Mouse (Mus musculus) lung, postnatal 14 days (tissue): Measurements from ENCODE around the gene Gse1.

ENCODE experiments used
- DNase-seq: peaks from one replicate; pipeline ENCODE4 v3.0.0; 2021

The Gse1 gene

DNA sequence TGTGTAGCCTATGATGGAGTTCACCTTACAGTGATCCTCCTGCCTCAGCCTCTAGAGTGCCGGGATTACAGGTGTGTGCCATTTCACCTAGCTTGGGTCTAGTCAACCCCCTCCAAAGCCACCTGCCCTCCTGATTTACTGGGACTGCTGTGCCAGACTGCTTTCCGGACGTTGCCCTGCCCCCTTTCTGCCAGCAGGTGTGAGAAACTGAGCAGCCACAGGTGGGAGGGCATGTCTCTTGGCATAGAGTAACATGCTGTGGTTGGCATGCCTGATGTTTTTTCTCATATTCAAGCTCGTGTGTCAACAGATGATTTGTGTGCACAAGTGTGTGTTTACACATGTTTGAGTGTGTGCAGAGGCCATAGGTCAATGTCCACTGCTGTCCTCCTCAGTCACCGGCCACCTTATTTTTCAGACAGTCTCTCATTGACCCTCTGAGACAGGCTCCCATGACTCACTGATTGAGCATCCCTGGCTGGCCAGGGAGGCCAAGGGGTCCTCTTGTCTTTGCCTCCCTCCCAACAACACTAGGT, 15.7 kb downstream of the Gse1 start:
- no peak for DNase-seq

DNA sequence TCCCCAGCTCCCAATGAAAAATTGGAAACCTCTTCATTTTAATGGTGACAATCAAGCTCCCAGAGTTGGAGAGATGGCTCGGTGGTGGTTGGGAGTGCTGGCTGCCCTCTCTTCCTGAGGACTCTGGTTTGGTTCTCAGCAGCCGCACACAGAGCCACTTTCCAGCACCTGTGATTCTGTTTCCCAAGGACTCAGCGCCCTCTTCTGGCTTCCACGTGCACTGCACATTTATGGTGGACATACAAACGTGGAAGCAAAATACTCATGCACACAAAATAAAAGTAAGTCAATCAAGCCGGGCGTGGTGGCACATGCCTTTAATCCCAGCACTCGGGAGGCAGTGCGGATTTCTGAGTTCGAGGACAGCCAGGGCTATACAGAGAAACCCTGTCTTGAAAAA, 16.3 kb downstream of the Gse1 start:
- DNase-seq, result no peak

DNA sequence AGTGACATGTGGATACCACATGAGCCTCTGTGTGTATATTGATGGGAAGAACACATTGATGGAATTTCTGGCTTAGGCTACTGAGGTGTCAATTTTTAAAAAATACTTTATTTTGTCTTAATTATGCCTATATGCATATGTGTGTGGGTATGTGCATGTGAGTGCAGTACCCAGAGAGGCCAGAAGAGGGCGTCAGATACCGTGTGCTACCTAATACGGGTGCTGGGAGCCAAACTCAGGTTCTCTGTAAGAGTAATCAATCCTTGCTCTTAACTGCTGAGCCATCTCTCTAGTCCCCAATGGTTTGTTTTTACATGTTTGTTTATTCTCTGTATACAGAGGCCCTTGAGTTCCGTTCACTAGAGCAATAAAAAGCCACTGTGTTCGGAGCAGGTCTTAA, 19.4 kb downstream of the Gse1 start:
- no peak for DNase-seq

DNA sequence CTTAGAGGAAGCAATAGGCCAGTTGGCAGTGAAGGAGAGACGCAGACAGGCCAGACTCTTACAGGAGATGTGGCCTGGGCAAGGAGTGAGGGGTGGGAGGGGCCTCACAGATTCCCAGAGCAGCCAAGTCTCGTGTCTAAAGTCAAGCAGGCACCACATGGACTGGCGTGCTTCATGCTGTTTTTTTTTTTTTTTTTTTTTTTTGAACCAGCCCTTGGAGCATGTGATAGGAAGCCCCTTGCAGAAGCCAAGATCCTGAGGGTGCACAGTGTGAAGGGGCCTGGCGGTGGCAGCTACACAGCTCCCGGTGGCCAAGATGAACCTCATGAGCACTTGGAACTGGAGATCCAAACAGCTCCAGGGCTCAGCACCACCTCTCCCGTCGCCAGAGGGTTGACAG, 19.8 kb downstream of the Gse1 start:
- no peak for DNase-seq

DNA sequence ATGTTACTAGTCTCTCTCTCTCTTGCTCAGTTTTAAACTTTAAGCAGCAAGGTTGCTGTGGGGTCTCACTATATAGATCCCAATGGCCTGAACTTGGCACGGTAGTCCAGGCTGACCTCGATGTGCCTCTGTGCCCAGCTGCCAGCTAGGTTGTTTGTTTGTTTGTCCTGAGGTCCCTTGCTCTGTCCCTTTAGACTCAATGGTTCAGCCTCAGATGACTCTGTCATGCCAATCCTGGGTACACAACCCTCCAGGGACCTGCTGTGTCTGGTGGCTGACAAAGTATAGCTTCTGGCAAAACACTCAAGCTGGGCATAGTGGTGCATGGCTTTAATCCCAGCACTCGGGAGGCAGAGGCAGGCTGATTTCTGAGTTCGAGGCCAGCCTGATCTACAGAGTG, 20.2 kb downstream of the Gse1 start:
- DNase-seq, result no peak

DNA sequence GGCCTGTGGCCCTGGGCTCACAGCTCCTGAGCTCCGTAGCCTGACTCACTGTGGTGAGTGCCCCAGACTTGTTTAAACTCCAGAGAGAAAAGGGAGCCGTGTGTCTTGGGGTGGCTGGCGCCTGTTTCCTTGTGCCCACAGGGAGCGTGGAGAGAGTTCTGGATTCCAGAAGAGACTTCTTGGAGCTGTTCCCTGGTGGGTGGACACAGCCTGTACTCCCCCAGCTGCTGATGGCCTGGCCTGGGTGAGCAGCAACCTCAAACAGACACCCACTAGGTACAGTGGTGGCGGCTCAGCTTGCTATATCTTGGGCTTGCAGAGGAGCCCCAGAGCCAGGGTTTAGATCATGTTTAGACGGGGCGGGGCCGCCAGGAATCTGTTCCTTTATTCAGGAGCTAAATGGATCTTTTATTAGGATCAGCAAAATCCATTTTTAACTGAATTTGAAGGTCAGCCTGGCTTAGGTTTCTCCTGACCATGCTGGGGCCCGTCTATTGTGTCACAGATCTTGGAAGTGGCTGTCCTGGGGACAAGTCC, 21.6 kb downstream of the Gse1 start:
- DNase-seq, result no peak

DNA sequence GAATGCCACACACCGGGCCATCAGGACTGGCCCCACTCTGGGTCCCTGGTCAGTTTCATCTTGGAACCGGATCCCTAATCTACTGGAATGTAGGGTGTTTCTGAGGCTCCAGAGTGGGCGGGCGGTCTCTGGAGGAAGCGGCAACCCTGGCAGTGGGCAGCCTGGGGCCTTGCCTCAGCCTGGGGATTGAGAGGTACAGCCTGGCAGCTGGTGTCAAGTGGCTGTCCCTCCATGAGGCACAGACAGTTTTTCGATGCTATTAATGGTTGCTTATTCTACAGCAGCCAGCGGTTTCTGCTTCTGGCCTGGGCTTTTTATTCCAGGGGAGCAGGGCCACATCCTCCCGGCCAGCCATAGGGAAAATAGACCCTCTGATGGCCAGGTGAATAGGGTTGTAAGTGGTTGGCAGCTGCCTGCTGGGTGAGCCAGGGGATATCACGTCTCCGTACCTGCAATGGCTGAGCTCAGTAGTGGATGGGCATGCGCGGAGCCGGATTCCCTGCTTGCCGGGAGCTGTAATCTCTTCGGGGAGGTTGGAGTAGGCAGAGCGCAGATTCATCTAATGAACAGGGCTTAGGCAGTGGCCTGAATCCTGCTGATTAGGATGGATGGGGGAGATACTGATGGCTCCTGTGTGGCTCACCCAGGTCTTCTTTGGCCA, 22.6 kb downstream of the Gse1 start:
- no peak for DNase-seq

DNA sequence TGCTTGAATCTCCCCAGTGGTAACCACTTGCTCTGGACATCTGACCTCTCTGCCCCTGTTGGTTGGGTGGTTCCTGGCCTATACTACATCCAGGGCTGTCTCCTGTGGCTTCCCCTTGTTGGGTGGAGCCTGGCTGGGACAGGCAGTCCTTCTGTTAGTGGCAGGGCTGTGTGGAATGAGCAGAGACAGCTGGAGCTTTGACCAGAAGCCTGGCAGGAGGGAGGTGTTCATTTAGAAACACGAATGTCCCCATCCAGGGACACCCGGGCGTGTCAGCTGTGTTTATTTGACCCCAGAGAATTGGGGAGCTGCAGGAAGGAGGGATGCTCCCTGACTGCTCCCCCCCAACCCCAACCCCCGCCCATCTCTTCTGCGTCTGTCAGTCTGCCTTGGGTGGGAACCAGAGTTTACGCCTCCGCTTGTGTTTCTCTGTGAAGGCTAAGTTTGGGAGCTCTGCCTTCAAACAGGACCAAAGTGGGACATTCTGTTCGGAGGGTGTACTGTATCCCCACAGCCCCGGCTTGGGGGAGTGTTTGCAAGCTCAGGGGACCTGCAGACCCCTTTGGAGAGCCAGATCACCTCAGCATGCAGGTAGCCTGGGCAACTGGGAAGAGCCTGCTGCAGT, 23.3 kb downstream of the Gse1 start:
- DNase-seq, result peak; percentile 74

DNA sequence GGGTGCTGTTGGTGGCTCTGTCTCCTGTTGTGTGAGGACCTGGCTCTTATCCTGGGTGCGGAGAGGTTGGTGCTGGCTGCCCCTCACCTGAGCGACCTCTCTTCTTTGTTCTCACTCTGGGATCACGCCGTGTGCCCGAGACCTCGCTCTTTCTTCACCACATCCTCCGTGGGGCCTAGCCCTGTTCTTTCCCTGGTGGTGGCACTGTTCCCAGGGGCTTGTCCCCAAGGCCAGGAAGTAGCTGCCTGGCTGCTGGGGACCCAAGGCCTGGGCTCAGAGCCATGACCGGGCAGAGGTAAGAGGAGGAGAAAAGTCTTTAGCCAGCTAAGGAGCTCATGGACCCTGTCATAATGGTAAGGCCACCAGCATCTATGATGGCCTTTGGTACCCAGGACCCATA, 25.4 kb downstream of the Gse1 start:
- no peak for DNase-seq

DNA sequence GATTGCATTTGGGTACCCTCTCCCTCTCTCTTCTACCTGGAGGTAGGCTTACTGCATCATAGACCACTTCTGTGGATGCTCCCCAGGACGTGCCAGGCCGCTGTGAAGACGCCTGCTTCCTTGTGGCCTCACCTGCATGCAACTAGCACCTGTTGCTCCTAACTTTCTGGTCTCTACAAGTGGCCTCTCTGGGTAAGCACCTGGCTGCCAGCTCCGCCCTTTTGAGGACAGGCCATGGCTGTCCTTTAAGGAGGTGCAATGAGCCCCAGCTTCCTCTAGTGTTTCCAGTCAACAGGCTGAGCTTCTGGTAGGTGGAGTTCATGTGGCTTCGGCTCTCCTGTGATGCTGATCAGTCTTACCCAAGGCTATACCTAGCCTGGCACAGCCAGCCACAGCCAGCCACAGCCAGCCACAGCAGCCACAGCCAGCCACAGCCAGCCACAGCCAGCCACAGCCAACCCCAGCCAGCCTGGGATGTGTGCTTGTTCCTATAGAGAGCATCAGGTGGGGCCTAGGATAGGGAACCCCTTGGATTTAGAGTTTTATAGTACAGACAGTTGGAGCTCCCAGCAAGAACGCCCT, 27.2 kb downstream of the Gse1 start:
- DNase-seq, result no peak

DNA sequence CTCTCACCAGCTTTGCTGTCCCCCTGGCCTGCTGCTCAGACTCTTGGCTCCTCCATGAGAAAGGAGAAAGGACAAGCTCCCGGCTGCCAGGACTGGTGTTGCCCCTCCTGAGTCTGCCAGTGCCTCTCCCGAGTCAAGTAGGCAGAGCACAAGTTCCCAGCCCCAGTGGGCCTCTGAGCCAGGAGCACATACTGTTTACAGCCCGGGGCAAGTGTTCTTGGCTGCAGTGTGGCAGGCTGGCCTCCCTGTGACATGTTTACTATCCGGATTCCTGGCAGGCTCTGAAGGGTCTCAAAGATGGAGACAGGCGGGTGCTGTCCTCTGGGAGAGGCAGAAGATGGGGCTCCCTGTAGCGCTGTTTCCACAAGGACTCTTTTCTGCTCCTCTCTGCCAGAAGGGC, 28.7 kb downstream of the Gse1 start:
- peak; percentile 65 for DNase-seq

DNA sequence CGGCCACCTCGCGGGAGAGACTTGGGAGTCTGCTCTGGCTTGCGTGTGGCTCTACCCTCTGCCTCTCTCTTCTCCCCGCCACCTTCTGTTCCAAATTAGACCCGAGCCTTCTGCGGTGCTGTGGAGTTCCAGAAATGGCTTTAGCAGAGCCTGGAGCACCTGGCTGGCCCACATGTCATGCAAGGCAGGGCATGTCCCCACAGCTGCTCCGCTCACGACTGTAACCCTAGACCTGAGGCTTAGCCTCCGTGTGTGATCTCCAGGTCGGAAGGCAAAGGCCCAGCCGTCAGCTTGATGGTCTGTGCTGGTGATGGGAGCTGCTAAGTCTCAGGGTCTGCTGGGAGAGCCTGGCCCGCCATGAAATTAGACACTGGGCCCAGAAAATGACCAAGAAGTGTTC, 30.9 kb downstream of the Gse1 start:
- DNase-seq, result no peak

DNA sequence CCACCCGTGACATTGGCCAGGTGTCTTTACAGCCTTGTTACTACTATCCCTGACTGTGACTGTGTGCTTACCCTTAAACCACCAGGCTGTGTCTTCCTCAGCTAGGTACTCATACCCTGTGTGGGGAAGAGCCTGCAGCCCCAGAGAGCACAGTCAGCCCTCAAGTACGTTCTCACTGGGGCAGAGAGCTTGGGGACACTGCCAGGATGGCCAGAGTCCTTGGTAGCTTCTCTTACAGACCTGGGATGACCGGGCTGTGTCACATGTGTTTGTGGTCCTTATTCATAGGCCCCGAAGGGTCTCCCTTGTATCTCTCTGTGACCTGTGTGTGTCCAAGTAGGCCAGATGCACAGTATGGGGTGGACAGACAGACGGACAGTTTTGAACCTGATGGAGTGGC, 32.4 kb downstream of the Gse1 start:
- DNase-seq, result no peak

DNA sequence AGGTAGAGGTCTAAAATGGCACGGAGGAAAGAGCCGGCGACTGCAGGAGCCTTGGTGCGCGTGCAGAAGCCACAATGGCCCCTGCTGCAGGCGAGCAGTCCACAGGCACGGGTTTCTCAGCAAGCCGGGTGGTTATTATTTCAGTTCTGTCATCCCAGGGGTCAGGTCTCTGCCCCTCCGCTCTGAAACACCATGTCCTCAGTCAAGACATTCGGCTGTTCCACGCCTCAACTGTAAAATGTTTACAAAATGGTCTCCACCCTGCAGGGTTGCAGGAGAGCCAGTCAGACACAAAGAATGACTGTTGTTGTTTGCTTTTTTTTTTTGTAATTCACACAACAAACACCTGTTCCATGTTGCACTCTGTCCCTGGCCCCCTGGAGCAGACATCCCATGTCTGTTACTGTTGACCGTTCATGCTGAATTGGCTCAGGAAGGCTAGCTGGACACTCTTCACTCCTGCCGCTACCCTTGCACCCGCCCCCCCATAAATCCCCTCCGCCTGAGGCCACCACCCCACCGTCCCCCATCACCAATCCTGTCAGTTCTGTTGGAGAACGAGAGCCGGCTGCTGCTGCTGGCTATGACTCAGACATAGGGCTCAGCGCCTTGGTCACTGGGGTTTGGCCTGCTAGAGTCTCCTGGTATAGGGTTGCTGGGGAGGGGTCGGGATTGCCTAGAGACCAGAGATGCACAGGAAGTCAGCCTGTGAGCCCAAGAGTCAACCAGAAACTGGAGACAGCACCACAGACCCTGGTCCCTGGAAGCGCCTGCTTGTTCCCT, 33.3 kb downstream of the Gse1 start:
- no peak for DNase-seq

DNA sequence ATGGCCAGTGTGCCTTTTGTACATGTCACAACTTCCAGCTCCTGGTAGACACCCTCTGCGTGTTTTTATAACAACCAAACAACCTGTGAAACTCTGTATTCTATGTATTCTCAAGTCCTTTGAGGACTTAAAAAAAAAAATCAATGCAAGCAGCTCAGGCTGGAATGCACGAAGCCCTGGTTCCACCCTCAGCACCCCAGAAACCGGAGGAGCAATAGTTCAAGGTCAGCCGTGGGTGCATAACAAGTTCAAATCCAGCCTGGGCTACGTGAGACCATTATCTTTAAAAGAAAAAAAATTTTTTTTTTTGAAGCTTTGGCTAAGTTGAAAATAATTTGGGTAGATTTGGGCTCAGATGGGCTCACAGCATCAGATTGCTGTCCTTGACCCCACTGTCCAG, 35.6 kb downstream of the Gse1 start:
- no peak for DNase-seq

DNA sequence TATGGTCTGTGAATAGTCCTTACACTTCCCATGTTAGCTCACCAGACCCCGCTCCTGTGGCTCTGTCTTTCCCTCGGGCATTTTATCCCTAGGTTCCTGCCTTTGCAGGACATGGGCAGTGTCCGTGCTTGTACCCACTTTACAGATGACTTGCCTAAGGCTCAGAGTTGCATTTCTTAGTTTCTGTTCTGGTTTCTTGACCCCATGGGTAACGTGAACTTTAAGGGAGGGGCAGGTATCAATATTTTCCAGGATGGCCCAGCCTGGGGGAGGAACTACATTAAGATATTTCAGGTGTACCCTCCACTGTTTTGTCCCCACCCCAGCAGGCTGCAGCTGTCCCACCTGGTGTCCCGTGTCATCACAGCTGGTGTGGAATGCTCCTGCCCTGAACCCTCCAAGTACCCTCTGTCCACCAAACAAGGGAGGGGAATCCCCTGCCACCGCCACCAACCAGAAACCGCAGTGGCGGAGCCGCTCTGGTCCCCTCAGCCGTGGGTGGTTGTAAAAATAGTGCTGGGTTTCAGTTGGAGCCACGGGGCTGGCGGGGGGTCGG, 36.2 kb downstream of the Gse1 start:
- no peak for DNase-seq

DNA sequence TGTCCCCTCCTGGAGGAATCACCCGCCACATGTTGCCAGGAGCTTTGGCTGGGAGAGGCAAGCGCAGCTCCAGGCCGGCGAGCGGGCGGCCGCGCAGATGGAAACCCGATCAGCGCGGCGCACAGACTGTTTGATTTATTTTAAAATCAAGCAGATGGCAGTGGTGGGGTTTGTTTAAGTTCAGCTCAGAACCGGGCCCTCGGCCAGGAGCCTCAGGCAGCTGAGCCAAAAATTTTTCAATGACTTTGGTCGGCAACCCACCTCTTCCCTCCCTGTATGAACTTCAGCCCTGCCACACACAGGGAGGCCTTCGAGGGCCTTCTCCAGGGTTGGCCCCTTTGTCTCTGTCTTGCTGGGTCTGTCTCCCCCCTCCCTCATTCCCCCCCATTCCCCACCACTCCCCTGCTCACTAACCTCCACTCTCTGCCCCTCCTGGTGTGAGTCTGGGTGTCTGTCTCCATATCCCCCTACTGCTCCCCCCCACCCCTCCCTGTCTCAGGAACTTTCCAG, 36.7 kb downstream of the Gse1 start:
- DNase-seq, result peak; percentile 80

DNA sequence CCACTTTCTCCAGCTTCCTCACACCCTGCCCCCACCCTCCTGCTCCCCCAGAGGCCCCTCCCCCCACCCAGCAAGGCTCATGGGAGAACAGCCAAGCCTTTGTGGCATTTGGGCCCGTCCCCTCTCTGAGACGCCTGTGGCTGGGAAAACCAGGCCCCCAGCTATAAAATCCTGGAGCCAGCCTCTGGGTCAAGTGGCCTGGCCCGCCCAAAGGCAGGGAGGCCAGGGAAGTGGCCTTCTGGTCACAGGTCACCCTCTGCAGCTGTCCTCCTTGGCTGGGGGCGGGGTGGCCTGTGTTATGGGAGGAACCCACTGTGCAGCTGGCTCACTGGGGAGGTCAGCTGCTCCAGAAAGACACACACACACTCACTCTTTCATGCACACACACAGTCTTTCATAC, 37.2 kb downstream of the Gse1 start:
- DNase-seq, result peak; percentile 81

DNA sequence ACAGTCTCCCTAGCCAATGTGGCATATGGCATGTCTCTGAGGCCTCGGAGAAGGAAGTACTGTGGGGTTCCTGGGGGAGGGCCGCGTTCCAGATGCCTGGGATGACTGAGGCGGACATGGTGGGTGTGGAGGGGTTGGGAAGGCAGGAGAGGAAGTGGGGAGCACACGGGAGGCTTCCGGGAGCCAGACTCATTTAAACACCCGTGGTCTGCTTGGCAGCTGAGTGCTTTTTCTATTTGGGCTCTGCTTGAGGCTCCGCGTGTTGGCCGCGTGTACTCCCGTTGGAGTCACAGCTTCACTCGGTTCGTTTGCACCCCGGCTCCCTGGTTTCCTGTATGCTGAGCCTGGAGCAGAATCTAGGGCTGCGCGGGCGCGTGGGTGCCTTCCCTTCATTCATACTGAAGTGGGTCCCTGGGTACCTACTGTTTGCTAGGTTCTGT, 40.3 kb downstream of the Gse1 start:
- no peak for DNase-seq

DNA sequence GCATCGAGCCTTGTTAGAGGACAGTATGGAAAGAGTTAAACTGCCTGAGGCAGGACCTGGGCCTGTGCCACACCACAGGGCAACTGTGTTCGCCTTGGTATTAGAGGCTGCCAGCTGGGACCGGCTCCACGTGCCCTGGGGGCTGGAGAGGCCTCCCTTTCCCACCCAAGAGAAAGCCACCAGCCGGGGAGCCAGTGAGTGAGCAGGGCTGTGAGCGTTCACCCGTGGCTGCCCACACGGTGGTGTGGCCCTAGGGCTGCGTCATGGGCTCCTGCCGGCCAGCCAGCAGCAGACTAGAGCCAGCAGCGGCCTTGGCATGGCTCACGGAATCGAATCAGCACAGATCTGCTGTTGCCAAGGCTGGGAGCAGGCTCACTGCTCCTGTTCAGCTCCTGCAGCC, 42.2 kb downstream of the Gse1 start:
- no peak for DNase-seq

DNA sequence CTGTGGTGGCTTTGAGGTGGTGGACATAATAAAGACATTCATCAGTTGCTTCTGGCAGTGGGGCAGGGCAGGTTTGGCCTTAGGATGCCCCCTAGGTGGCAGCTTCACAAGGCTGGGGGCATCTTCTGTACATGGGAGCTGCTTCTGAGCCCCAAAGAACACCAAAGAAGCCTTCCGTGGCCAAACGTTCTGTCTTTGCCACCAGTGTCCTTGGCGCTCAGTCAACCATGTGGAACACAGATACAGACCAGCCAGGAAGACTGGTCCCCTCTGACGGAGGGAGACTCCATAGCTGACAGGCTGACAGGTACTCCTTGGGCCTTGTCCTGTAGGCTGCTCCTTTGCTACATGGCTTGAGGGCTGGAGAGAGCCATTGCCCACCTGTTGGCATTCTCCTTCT, 45.2 kb downstream of the Gse1 start:
- no peak for DNase-seq

DNA sequence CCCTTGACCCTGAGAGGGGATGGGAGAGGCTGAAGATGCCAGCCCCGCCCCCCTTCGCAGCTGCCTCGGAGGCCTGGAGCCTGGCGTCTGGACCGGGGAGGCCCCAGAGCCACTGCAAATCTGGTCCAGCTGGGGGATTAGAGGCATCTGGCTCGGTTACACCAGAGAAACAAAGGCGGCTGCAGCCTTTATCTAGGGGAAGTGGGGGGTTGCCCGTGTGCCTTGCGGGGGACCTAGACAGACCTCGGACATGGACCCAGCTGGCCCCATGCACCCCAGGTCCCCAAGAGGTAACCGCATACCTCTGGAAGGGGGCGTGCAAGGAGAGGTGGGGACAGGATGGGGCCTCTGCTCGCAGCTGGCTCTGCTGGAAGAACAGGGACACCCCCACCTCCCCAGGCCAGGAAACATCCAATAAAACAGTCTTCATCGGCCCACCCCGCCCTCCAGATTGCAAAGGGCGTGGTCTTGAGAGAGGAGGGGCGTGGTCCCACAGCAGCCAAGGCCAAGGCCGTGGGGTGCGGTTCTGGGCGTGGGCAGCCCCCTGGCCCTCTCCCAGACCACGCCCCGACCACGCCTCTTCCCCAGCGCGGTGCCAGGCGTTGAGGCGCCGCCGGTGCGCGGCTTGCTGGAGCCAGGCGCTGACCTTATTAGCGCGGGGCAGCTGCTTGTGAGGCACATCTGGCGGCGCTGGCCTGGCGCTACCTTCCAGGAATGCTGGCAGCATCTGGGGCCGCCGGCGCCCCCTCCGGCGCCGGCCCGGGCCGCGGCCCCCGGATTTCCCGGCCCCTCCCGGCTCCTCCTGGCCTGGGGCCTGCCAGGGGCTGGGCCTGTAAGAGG, 48.0 kb downstream of the Gse1 start:
- peak; percentile 93 for DNase-seq
